Mouse (Mus musculus) kidney, embryonic 16.5 days (tissue): ENCODE data around the gene Vsnl1. TPM values are rescaled to one million over a fixed set of nuclear protein-coding genes. Genes with fewer than 3 reads are reported as not detected.

Experiments used
- ATAC-seq: fragments of 200-750 bp; cut with Nextera tagmentation; 2 replicates; pipeline ENCODE4 v1.8.0; 2017; ENCODE audit warnings: moderate TSS enrichment; ENCODE audit not compliant: low FRiP score, low TSS enrichment
- H3K27ac ChIP-seq: fragments of 300-500 bp; sonication (generic); 2 replicates; pipeline ENCODE4 v1.5.1; 2014; ENCODE audit warnings: low read length
- H3K27me3 ChIP-seq: fragments of 300-500 bp; sonication (generic); 2 replicates; pipeline ENCODE4 v1.6.1; 2014; ENCODE audit warnings: low read length, control low read depth, mixed read lengths; ENCODE audit not compliant: insufficient read depth
- H3K36me3 ChIP-seq: fragments of 300-500 bp; sonication (generic); 2 replicates; pipeline ENCODE4 v1.6.1; 2014; ENCODE audit warnings: low read length, control low read depth, mixed read lengths; ENCODE audit not compliant: insufficient read depth
- H3K4me1 ChIP-seq: fragments of 300-500 bp; sonication (generic); 2 replicates; pipeline ENCODE4 v1.6.1; 2014; ENCODE audit warnings: low read length, control low read depth, mixed read lengths; ENCODE audit not compliant: insufficient read depth
- H3K4me2 ChIP-seq: fragments of 300-500 bp; sonication (generic); replicated peaks from 2 replicates; pipeline ENCODE4 v1.6.1; 2014; ENCODE audit warnings: low read depth, low read length
- H3K4me3 ChIP-seq: fragments of 300-500 bp; sonication (generic); 2 replicates; pipeline ENCODE4 v1.5.1; 2014; ENCODE audit warnings: mild to moderate bottlenecking, low read length
- H3K9ac ChIP-seq: fragments of 300-500 bp; sonication (generic); replicated peaks from 2 replicates; pipeline ENCODE4 v1.6.1; 2014; ENCODE audit warnings: low read length
- H3K9me3 ChIP-seq: fragments of 300-500 bp; sonication (generic); 2 replicates; pipeline ENCODE4 v1.6.1; 2016; ENCODE audit warnings: low read length, control low read depth
- WGBS: fragments of 180-500 bp; shearing (Covaris S2); extraction: QIAGEN DNeasy Blood & Tissue Kit; methylation state at CpG from one replicate; pipeline ENCODE4 v1.1.7; 2014; 5-methylcytosine and 5-hydroxymethylcytosine counted together
- polyA plus RNA-seq: library from polyadenylated mRNA; unstranded; fragments of >200 nt; fragmentation: Nextera tagmentation; extraction: Ambion mirVana; gene quantifications from 2 replicates; pipeline ENCODE4 v1.2.1, GENCODE M21; 2015

Vsnl1 gene
- polyA plus RNA-seq, 1 experiment from 2014 or later, result 0.41 TPM

DNA sequence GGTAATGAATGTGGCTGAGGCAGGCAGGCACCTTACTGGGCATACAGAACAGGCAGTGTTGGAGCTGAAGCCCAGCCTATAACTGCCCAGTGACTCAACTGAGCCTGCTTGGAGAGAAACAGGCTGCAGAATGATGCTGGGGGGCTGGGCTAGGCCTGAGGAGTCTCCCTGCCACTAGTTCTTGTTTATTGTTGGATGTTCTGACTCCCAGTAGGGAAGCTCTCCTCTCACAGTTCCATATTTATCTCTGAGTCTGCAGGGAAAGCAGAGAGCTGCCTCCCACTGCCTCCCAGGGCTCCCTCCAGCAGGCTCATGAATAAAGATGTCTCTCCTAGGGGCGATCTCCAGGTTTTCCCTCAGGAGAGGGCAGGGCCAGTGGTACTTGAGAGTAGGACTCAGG lies 88.0 kb downstream of the Vsnl1 start:
- Histone ChIP-seq H3K36me3 (no peaks in the 10 kb centered on the region), H3K27ac (no peak overlapping the region), H3K4me2 (no peak overlapping the region), H3K9ac (no peak overlapping the region), H3K4me1 (no peaks in the 10 kb centered on the region), H3K27me3 (no peaks in the 10 kb centered on the region), H3K4me3 (no peak overlapping the region), H3K9me3 (no peaks in the 10 kb centered on the region)
- WGBS, result 16% methylated on average over 1 of the region's 1 CpGs
- ATAC-seq, result no peak

DNA sequence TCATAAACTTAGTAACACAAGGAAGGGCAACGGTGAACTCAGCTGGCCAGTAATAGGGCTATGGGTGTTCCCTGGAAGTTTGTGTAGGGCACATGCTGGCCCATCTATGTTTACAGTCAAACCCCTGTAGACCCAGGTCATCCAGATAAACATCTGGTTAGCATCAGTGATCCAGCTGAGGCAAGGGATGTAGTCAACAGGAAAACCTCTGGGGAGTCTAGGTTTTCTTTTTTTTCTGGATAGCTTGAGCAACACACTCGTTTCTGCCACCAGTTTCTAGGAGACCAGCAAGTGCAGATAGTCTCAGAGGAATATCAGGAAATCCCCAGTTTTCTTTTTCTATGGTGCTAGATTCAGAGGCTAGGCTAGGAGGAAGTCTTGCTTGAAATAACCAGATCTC lies 90.5 kb downstream of the Vsnl1 start:
- Histone ChIP-seq H3K4me1 (no peaks in the 10 kb centered on the region), H3K9me3 (no peaks in the 10 kb centered on the region), H3K27me3 (no peaks in the 10 kb centered on the region), H3K4me3 (no peak overlapping the region), H3K9ac (no peak overlapping the region), H3K36me3 (no peaks in the 10 kb centered on the region), H3K27ac (no peak overlapping the region), H3K4me2 (no peak overlapping the region)
- 62% methylated on average over 2 of the region's 2 CpGs for WGBS
- no peak for ATAC-seq

DNA sequence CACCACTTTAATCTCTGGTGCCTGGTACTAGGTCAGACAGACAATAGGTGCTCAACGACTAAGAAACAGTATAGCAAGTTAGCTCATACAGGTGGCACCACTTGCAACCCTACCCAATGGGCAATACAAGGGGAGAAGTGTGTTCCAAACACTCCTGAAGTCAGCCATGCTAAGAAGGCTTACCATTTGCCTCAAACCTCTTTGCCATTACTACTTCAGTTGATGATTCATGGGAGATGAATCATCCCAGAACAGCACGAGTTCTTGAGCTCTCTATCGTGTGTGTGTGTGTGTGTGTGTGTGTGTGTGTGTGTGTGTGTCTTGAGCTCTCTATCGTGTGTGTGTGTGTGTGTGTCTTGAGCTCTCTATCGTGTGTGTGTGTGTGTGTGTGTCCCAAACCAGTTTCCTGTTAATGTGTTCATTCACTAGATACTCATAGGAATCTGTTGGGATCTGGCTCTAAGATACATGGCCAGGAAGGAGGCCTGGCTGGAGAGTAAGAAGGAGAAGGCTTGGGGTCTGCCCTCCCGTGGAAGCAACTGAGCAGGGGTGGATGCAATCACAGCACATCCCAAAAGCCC lies 94.3 kb downstream of the Vsnl1 start:
- H3K4me2 ChIP-seq, result no peak overlapping the region
- no peaks in the 10 kb centered on the region for H3K9me3 ChIP-seq
- no peak overlapping the region for H3K4me3 ChIP-seq
- ATAC-seq, result no peak
- no peak overlapping the region for H3K27ac ChIP-seq
- 75% methylated on average over 6 of the region's 6 CpGs for WGBS
- no peaks in the 10 kb centered on the region for H3K4me1 ChIP-seq
- H3K27me3 ChIP-seq, result no peaks in the 10 kb centered on the region
- no peak overlapping the region for H3K9ac ChIP-seq
- H3K36me3 ChIP-seq, result no peaks in the 10 kb centered on the region

DNA sequence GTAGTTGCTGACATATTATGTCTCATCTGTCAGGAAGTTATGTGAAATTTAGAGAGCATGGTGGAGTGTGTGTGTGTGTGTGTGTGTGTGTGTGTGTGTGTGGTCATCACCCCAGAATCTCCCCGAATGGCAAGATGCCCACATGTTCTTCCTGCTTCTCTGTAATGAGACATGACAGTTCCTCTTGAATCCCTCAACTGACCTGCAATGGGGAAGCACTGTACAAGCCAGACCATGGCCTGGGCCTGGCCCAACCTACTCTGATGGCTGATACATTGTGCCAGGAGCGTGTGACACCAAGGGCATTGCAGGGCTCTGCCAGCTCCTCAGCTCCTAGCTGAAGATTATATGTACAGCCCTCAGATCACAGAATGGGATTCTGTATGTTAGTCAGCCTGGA lies 98.2 kb downstream of the Vsnl1 start:
- H3K9ac ChIP-seq, result no peak overlapping the region
- no peak for ATAC-seq
- no peak overlapping the region for H3K4me2 ChIP-seq
- no peaks in the 10 kb centered on the region for H3K4me1 ChIP-seq
- H3K9me3 ChIP-seq, result no peaks in the 10 kb centered on the region
- WGBS, result 79% methylated on average over 2 of the region's 2 CpGs
- H3K4me3 ChIP-seq, result no peak overlapping the region
- H3K27me3 ChIP-seq, result no peaks in the 10 kb centered on the region
- H3K27ac ChIP-seq, result no peak overlapping the region
- H3K36me3 ChIP-seq, result no peaks in the 10 kb centered on the region

DNA sequence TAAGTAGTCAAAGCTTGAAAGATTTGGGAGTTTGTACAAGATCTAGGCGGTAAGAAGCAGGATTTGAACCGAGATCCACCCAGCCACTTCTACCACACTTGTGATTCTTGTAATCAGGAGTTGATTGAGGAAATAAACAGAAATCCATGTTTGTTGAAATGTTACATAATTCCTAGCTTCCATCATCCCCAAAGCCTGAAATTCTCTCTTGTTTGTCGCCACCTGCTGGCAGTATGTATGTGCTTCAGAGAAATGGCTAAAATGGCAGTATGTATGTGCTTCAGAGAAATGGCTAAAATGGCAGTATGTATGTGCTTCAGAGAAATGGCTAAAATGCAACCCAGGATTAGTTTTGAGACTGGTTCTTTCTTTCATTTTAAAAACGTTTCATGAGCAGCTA lies 99.6 kb downstream of the Vsnl1 start:
- no peak for ATAC-seq
- Histone ChIP-seq H3K36me3 (no peaks in the 10 kb centered on the region), H3K4me3 (no peak overlapping the region), H3K27me3 (no peaks in the 10 kb centered on the region), H3K9ac (no peak overlapping the region), H3K27ac (no peak overlapping the region), H3K4me1 (no peaks in the 10 kb centered on the region), H3K4me2 (no peak overlapping the region), H3K9me3 (no peaks in the 10 kb centered on the region)
- WGBS, result 53% methylated on average over 4 of the region's 4 CpGs

DNA sequence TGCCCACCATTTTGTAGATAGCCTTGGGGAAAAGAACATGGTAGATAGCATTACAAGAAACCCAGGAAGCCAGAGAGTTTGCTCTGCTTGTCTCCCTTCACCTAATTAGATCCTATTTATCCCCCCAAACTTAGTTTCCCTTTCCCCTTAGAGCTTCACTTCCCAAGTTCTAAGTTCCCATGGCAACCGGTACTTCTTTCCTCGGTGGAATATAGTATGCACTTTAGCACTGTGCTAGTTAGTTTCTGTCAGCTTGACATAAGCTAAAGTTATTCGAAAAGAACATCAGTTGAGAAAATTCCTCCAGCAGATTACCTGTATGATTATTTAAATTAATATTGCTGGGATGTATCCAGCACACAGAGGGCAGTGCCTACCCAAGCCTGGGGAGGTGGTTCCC lies 109.9 kb downstream of the Vsnl1 start:
- H3K27ac ChIP-seq, result no peak overlapping the region
- H3K27me3 ChIP-seq, result no peaks in the 10 kb centered on the region
- H3K9ac ChIP-seq, result no peak overlapping the region
- no peaks in the 10 kb centered on the region for H3K4me1 ChIP-seq
- no peak for ATAC-seq
- no peak overlapping the region for H3K4me2 ChIP-seq
- H3K36me3 ChIP-seq, result no peaks in the 10 kb centered on the region
- H3K4me3 ChIP-seq, result no peak overlapping the region
- no peaks in the 10 kb centered on the region for H3K9me3 ChIP-seq
- 88% methylated on average over 3 of the region's 3 CpGs for whole genome bisulfite sequencing

DNA sequence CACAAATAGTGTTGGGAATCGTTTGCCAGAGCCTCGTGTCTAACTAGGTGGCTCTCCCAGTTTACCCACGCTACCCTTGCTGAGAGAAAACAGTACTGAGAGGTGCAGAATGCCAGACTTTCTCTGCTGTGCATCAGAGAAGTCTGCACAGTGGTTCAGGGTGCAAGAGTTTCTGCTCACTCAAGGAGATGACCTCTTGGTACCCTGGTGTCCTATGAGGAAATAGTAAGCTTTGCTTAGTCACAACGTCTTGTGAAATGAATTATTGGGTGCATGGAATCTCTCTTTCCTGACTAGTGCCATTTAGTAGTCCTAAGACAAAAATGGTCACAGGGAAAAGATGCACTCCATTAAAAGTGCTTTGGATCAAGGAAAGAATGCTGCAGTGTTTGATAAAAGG lies 111.9 kb downstream of the Vsnl1 start:
- H3K27ac ChIP-seq, result no peak overlapping the region
- no peak overlapping the region for H3K4me3 ChIP-seq
- H3K4me2 ChIP-seq, result no peak overlapping the region
- H3K9me3 ChIP-seq, result no peaks in the 10 kb centered on the region
- no peak for ATAC-seq
- H3K27me3 ChIP-seq, result no peaks in the 10 kb centered on the region
- no peaks in the 10 kb centered on the region for H3K36me3 ChIP-seq
- H3K9ac ChIP-seq, result no peak overlapping the region
- no peaks in the 10 kb centered on the region for H3K4me1 ChIP-seq
- WGBS, result 45% methylated on average over 4 of the region's 4 CpGs

DNA sequence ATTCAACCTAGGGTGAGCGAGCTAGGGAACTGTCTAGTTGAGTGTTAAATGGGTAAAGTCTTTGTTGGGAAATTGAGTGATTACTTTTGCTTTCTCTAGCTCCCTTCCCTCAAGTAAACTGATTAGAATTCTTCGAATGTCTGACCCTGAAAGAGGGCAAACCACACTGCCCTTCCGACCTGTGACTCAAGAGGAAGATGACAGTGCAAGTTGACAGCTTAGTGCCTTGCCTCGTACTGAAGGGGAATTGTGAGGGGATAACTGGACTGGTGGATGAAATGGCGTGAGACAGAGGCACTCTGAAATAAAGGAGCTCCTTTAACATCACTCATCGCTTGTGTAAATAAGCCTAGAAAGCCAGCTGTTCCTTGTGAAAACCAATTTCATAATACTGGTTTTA lies 118.7 kb downstream of the Vsnl1 start:
- Histone ChIP-seq H3K27me3 (no peaks in the 10 kb centered on the region), H3K9me3 (no peaks in the 10 kb centered on the region), H3K4me3 (no peak overlapping the region), H3K27ac (no peak overlapping the region), H3K4me1 (no peaks in the 10 kb centered on the region), H3K9ac (no peak overlapping the region), H3K36me3 (peaks cover 17% of the 10 kb centered on the region), H3K4me2 (no peak overlapping the region)
- ATAC-seq, result no peak
- WGBS, result 70% methylated on average over 6 of the region's 6 CpGs

DNA sequence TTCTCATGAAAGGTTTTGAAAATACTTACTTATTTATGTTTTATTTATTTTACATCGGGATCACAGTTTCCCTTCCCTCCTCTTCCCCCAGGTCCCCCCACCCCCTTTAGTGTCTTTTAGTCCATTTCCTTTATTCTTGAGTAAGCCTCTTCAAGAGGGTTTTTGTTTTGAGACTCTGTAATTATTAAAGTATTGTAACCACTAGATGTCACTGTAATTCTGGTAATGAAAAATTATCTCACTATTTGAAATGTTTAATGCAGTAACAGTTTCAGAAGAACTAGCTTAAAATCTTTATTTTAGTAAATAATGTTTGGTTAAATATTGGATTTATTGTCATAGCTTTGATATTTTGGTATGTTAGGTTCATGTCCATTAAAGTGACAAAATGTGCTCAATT lies 122.6 kb downstream of the Vsnl1 start:
- H3K9me3 ChIP-seq, result no peaks in the 10 kb centered on the region
- no peaks in the 10 kb centered on the region for H3K27me3 ChIP-seq
- no peak overlapping the region for H3K4me3 ChIP-seq
- H3K9ac ChIP-seq, result no peak overlapping the region
- H3K27ac ChIP-seq, result no peak overlapping the region
- no peak overlapping the region for H3K4me2 ChIP-seq
- no peak for ATAC-seq
- H3K36me3 ChIP-seq, result peaks cover 29% of the 10 kb centered on the region
- H3K4me1 ChIP-seq, result no peaks in the 10 kb centered on the region
- WGBS, result 64% methylated on average over 1 of the region's 1 CpGs

DNA sequence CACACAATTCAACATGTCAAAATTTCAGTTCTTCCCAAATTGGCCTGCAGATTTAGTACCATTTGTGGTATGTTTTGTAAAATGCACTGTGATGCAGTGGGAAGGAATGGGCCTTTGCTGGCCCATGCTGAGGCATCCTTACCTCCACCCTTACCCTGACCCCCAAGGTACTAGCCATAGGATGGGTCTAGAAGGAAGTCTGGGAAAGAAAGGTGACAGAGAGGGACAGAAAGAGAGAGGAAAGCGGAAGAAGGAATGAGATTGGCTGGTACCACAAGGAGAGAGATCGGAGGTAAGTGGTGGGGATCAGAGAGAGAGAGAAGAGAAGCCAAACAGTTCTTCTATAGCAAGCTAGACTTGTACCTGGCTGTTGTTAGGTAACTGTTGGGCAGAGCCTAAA lies 125.3 kb downstream of the Vsnl1 start:
- no peak overlapping the region for H3K27ac ChIP-seq
- ATAC-seq, result no peak
- no peaks in the 10 kb centered on the region for H3K9me3 ChIP-seq
- H3K4me2 ChIP-seq, result no peak overlapping the region
- peaks cover 41% of the 10 kb centered on the region for H3K36me3 ChIP-seq
- 100% methylated on average over 2 of the region's 2 CpGs for WGBS
- H3K27me3 ChIP-seq, result no peaks in the 10 kb centered on the region
- no peak overlapping the region for H3K4me3 ChIP-seq
- H3K4me1 ChIP-seq, result no peaks in the 10 kb centered on the region
- H3K9ac ChIP-seq, result no peak overlapping the region
